Mouse (Mus musculus) forebrain, embryonic 13.5 days (tissue): Measurements from ENCODE around the gene Samsn1. TPM values are rescaled to one million over a fixed set of nuclear protein-coding genes. Genes with fewer than 3 reads are reported as not detected.
A peak's percentile ranks its signal among the peaks of the same experiment; 100 is the strongest.

Experiments
- ATAC-seq: fragments of 200-750 bp; cut with Nextera tagmentation; 2 replicates; pipeline ENCODE4 v1.8.0; 2017
- H3K27ac ChIP-seq: fragments of 300-500 bp; sonication (generic); 2 replicates; pipeline ENCODE4 v1.5.1; 2015; ENCODE audit warnings: inconsistent platforms, mild to moderate bottlenecking, moderate library complexity
- H3K27me3 ChIP-seq: fragments of 300-500 bp; sonication (generic); 2 replicates; pipeline ENCODE4 v1.6.1; 2015; ENCODE audit warnings: mild to moderate bottlenecking, inconsistent platforms
- H3K36me3 ChIP-seq: fragments of 300-500 bp; sonication (generic); 2 replicates; pipeline ENCODE4 v1.6.1; 2015; ENCODE audit warnings: mild to moderate bottlenecking, inconsistent platforms; ENCODE audit not compliant: poor library complexity, severe bottlenecking
- H3K4me1 ChIP-seq: fragments of 300-500 bp; sonication (generic); 2 replicates; pipeline ENCODE4 v1.6.1; 2015; ENCODE audit warnings: inconsistent platforms
- H3K4me2 ChIP-seq: fragments of 300-500 bp; sonication (generic); 2 replicates; pipeline ENCODE4 v1.6.1; 2015; ENCODE audit warnings: inconsistent platforms, mild to moderate bottlenecking, moderate library complexity
- H3K4me3 ChIP-seq: fragments of 300-500 bp; sonication (generic); 2 replicates; pipeline ENCODE4 v1.5.1; 2015; ENCODE audit warnings: mild to moderate bottlenecking, inconsistent platforms
- H3K9ac ChIP-seq: fragments of 300-500 bp; sonication (generic); 2 replicates; pipeline ENCODE4 v1.6.1; 2015; ENCODE audit warnings: mild to moderate bottlenecking, inconsistent platforms
- H3K9me3 ChIP-seq: fragments of 300-500 bp; sonication (generic); replicated peaks from 2 replicates; pipeline ENCODE4 v1.6.1; 2016; ENCODE audit warnings: inconsistent platforms
- WGBS: fragments of 180-500 bp; shearing (Covaris S2); methylation state at CpG from one replicate; pipeline ENCODE4 v1.1.7; 2015; 5-methylcytosine and 5-hydroxymethylcytosine counted together
- polyA plus RNA-seq: library from polyadenylated mRNA; unstranded; fragments of >200 nt; fragmentation: Nextera tagmentation; extraction: Ambion mirVana; gene quantifications from 2 replicates; pipeline ENCODE4 v1.2.1, GENCODE M21; 2015

Gene Samsn1
- polyA plus RNA-seq, 1 experiment from 2014 or later = 1.3 TPM

DNA sequence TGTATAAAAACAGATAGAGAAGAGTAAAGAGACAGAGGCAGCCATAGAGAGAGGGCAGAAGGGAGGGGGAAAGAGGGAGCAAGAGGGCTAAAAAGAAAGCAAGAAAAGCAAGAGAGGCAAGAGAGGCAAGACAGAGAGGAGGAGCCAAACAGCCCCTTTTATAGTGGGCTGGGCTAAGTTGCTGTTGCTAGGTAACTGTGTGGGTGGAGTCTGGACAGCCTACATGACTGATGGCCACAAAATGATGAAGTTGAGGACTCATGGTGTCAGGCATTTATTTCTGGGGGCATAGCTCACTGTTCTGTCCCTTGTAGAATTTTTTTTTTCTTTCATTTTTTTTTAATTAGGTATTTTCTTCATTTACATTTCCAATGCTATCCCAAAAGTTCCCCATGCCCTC, 195.6 kb downstream of the Samsn1 start:
- no peaks in the 10 kb centered on the region for H3K4me1 ChIP-seq
- no peak for ATAC-seq
- no peak overlapping the region for H3K9ac ChIP-seq
- H3K9me3 ChIP-seq = no peaks in the 10 kb centered on the region
- H3K27ac ChIP-seq = no peak overlapping the region
- H3K27me3 ChIP-seq = no peaks in the 10 kb centered on the region
- H3K36me3 ChIP-seq = no peaks in the 10 kb centered on the region
- no peak overlapping the region for H3K4me3 ChIP-seq
- H3K4me2 ChIP-seq = no peak overlapping the region

- H3K9me3 ChIP-seq = no peaks in the 10 kb centered on the region
- H3K27me3 ChIP-seq = no peaks in the 10 kb centered on the region
- H3K4me2 ChIP-seq = no peak overlapping the region
- no peak overlapping the region for H3K27ac ChIP-seq
- 80% methylated on average over 6 of the region's 6 CpGs for WGBS
- H3K9ac ChIP-seq = no peak overlapping the region
- peak; percentile 83 for ATAC-seq
- no peak overlapping the region for H3K4me3 ChIP-seq
- H3K4me1 ChIP-seq = no peaks in the 10 kb centered on the region
- no peaks in the 10 kb centered on the region for H3K36me3 ChIP-seq
Observed at GRCm38 (mm10) chr16:75823226-75823625, 198.9 kb downstream of the Samsn1 start.

GRCm38 (mm10) chr16:75820963-75821362, 201.1 kb downstream of the Samsn1 start:
- Histone ChIP-seq H3K27me3 (no peaks in the 10 kb centered on the region), H3K9ac (no peak overlapping the region), H3K9me3 (no peaks in the 10 kb centered on the region), H3K36me3 (no peaks in the 10 kb centered on the region), H3K27ac (no peak overlapping the region), H3K4me1 (no peaks in the 10 kb centered on the region), H3K4me3 (no peak overlapping the region), H3K4me2 (no peak overlapping the region)
- 64% methylated on average over 3 of the region's 3 CpGs for WGBS
- no peak for ATAC-seq
